Mouse (Mus musculus) heart, postnatal 4 days (tissue): ENCODE measurements around the gene Fam131c. TPM values are rescaled to one million over a fixed set of nuclear protein-coding genes. Genes with fewer than 3 reads are reported as not detected.

Source experiments
- DNase-seq: peaks from one replicate; pipeline ENCODE4 v3.0.0; 2021
- total RNA-seq, 2 experiments: library from RNA; stranded (reverse); gene quantifications; 2 replicates each; pipeline ENCODE4 v1.2.3; 2021

Fam131c gene
- under 1 TPM; 0.43 to 0.62 TPM for total RNA-seq

- DNase-seq: peak; percentile 42
Measured at GRCm38 (mm10) chr4:141367997-141368791, at the start of gene Fam131c. TSS of gene Fam131c (plus strand) at chr4:141368220.

GRCm38 (mm10) chr4:141322526-141322925 lies 45.5 kb upstream of the Fam131c start:
- DNase-seq: no peak

GRCm38 (mm10) chr4:141324771-141325191 lies 43.2 kb upstream of the Fam131c start:
- peak; percentile 53 for DNase-seq

GRCm38 (mm10) chr4:141325636-141326035 lies 42.4 kb upstream of the Fam131c start:
- peak; percentile 54 for DNase-seq

GRCm38 (mm10) chr4:141327075-141327474 lies 40.9 kb upstream of the Fam131c start:
- no peak for DNase-seq

- no peak for DNase-seq
Measured at GRCm38 (mm10) chr4:141328742-141329141, 39.3 kb upstream of the Fam131c start.

GRCm38 (mm10) chr4:141329968-141330367 lies 38.1 kb upstream of the Fam131c start:
- DNase-seq: no peak

GRCm38 (mm10) chr4:141331446-141331845 lies 36.6 kb upstream of the Fam131c start:
- DNase-seq: no peak

GRCm38 (mm10) chr4:141332258-141332657 lies 35.8 kb upstream of the Fam131c start:
- no peak for DNase-seq

- no peak for DNase-seq
Measured at GRCm38 (mm10) chr4:141334695-141335094, 33.3 kb upstream of the Fam131c start.

GRCm38 (mm10) chr4:141335263-141335796 lies 32.7 kb upstream of the Fam131c start:
- DNase-seq: no peak

GRCm38 (mm10) chr4:141336196-141336595 lies 31.8 kb upstream of the Fam131c start:
- no peak for DNase-seq

- DNase-seq: no peak
Measured at GRCm38 (mm10) chr4:141337986-141338385, 30.0 kb upstream of the Fam131c start.

GRCm38 (mm10) chr4:141338853-141339252 lies 29.2 kb upstream of the Fam131c start:
- no peak for DNase-seq

- DNase-seq: no peak
Measured at GRCm38 (mm10) chr4:141341477-141341876, 26.5 kb upstream of the Fam131c start.

GRCm38 (mm10) chr4:141343515-141343914 lies 24.5 kb upstream of the Fam131c start:
- DNase-seq: no peak

GRCm38 (mm10) chr4:141345219-141345618 lies 22.8 kb upstream of the Fam131c start:
- no peak for DNase-seq

GRCm38 (mm10) chr4:141347365-141347797 lies 20.6 kb upstream of the Fam131c start:
- DNase-seq: no peak

GRCm38 (mm10) chr4:141348616-141349015 lies 19.4 kb upstream of the Fam131c start:
- DNase-seq: no peak

GRCm38 (mm10) chr4:141350015-141350414 lies 18.0 kb upstream of the Fam131c start:
- DNase-seq: no peak

GRCm38 (mm10) chr4:141351972-141352371 lies 16.0 kb upstream of the Fam131c start:
- DNase-seq: no peak

- DNase-seq: no peak
Measured at GRCm38 (mm10) chr4:141352986-141353385, 15.0 kb upstream of the Fam131c start.

GRCm38 (mm10) chr4:141353868-141354267 lies 14.2 kb upstream of the Fam131c start:
- peak; percentile 61 for DNase-seq

- no peak for DNase-seq
Measured at GRCm38 (mm10) chr4:141357811-141358210, 10.2 kb upstream of the Fam131c start.
